Mouse (Mus musculus): Measurements from ENCODE around the gene Olfr761. TPM values are rescaled to one million over a fixed set of nuclear protein-coding genes. Genes with fewer than 3 reads are reported as not detected.
"Not testable (repeated sequence)": the region's sequence is repeated elsewhere in the genome, so short reads cannot be mapped to it uniquely, and the experiment has no call there.

Gene Olfr761
- polyA plus RNA-seq (2014; fragmentation: Nextera tagmentation; extraction: Ambion mirVana), result not detected in 2 replicates

DNA sequence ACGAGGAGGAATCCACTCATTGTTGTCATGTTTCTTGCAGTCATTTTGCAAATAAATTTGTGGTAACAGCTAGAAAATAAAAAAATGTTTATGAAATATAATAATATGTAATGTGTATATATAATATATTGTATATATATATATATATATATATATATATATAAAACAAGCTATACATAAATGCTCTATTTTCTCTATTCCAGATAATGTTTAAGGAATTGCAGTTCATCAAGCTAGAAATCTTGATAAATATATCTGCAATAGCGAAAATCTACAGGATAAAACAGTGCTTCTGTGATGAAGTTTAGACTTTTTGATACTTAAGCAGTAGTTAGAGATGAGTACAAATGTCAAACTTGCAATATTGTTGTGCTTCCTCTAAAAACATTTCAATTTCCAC is at the start of gene Olfr761:
Olfr761 (minus strand) TSS at position 101 of the 400 bp plus-strand sequence.
- no peaks in the 10 kb centered on the region for H3K27me3 ChIP-seq (ENCODE audit: control insufficient read depth, insufficient read depth, low read length)
- no peak within 1 kb of the TSS for H3K4me3 ChIP-seq (ENCODE audit: low read depth, low read length)
- no peaks in the 10 kb centered on the region for H3K4me1 ChIP-seq (ENCODE audit: control insufficient read depth, insufficient read depth, low read length)
- H3K4me2 ChIP-seq, result no peak within 1 kb of the TSS
- no peaks in the 10 kb centered on the region for H3K9me3 ChIP-seq (replicated peaks; ENCODE audit: control insufficient read depth, low read length)
- no peak for ATAC-seq (replicated peaks; ENCODE audit: insufficient number of reproducible peaks, low FRiP score, low TSS enrichment)
- no peak within 1 kb of the TSS for H3K27ac ChIP-seq (ENCODE audit: low read depth, low read length)
- H3K9ac ChIP-seq (ENCODE audit: low read depth, low read length), result no peak within 1 kb of the TSS
- no peaks in the 10 kb centered on the region for H3K36me3 ChIP-seq (ENCODE audit: control insufficient read depth, insufficient read depth, low read length)
- 58% methylated on average over 2 of the region's 2 CpGs for WGBS (ENCODE audit: insufficient replicate concordance)

GRCm38 (mm10) chr17:37995635-37996307 is 42.9 kb upstream of the Olfr761 start:
- 54% methylated on average over 10 of the region's 10 CpGs for WGBS (ENCODE audit: insufficient replicate concordance)
- Histone ChIP-seq H3K4me3 (ENCODE audit: low read depth, low read length) (peak overlapping the region; percentile 15), H3K4me1 (ENCODE audit: control insufficient read depth, insufficient read depth, low read length) (no peaks in the 10 kb centered on the region), H3K4me2 (no peak overlapping the region), H3K27ac (ENCODE audit: low read depth, low read length) (no peak overlapping the region), H3K27me3 (ENCODE audit: control insufficient read depth, insufficient read depth, low read length) (no peaks in the 10 kb centered on the region), H3K36me3 (ENCODE audit: control insufficient read depth, insufficient read depth, low read length) (no peaks in the 10 kb centered on the region), H3K9ac (ENCODE audit: low read depth, low read length) (no peak overlapping the region), H3K9me3 (replicated peaks; ENCODE audit: control insufficient read depth, low read length) (no peaks in the 10 kb centered on the region)
- peak; percentile 80 for ATAC-seq (replicated peaks; ENCODE audit: insufficient number of reproducible peaks, low FRiP score, low TSS enrichment)

DNA sequence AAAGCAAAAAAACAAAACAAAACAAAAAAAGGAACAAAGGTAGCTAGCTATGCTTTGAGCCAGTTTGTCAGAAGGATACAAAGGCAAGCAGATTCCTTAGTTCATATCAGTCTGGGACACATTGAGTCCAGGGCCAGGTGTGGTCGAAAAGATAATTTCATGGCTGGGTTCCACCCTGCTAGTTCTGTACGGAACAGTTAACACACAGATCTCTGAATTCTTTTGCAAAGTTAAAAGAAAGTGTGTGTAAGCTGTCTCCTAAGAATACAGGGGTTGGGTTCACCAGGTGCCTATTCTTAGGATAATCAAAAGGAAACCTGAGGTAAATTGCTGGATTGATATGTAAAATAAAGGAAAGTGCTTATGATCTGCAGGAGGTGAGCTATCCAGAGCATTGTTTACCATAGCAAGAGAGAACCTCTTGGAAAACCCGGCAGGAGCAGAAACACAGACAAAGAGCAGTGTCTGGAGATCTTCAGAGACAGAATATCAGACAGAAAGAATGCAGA is 37.6 kb upstream of the Olfr761 start:
- Histone ChIP-seq H3K4me3 (ENCODE audit: low read depth, low read length) (no peak overlapping the region), H3K27ac (ENCODE audit: low read depth, low read length) (peak overlapping the region; percentile 66; the same call in 1 of the 2 replicates), H3K9ac (ENCODE audit: low read depth, low read length) (no peak overlapping the region), H3K4me2 (no peak overlapping the region), H3K9me3 (replicated peaks; ENCODE audit: control insufficient read depth, low read length) (no peaks in the 10 kb centered on the region), H3K27me3 (ENCODE audit: control insufficient read depth, insufficient read depth, low read length) (no peaks in the 10 kb centered on the region), H3K4me1 (ENCODE audit: control insufficient read depth, insufficient read depth, low read length) (no peaks in the 10 kb centered on the region), H3K36me3 (ENCODE audit: control insufficient read depth, insufficient read depth, low read length) (no peaks in the 10 kb centered on the region)
- 33% methylated on average over 3 of the region's 3 CpGs for WGBS (ENCODE audit: insufficient replicate concordance)
- ATAC-seq (replicated peaks; ENCODE audit: insufficient number of reproducible peaks, low FRiP score, low TSS enrichment), result peak; percentile 91

DNA sequence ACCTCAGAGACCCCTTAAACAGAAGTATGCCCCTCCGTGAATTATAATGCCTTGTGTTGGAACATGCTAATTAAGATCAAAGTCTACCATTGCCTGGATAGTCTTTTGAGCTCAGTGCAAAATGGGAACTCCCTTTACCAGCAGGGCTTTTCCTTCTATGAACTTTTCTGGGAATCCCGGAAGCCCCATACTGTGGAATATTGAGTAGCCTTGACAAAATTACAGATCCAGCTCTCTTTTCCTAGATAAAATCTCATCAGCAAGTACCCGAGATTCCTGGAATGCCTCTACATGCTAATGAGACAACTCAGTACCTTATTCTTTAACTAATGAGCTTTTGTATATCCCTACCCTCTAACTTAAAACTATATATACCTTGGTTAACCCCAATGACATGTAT is 20.7 kb upstream of the Olfr761 start:
- no peak for ATAC-seq (replicated peaks; ENCODE audit: insufficient number of reproducible peaks, low FRiP score, low TSS enrichment)
- H3K27ac ChIP-seq (ENCODE audit: low read depth, low read length), result no peak overlapping the region
- no peaks in the 10 kb centered on the region for H3K27me3 ChIP-seq (ENCODE audit: control insufficient read depth, insufficient read depth, low read length)
- 82% methylated on average over 3 of the region's 3 CpGs for WGBS (ENCODE audit: insufficient replicate concordance)
- no peaks in the 10 kb centered on the region for H3K36me3 ChIP-seq (ENCODE audit: control insufficient read depth, insufficient read depth, low read length)
- no peak overlapping the region for H3K4me2 ChIP-seq
- H3K4me3 ChIP-seq (ENCODE audit: low read depth, low read length), result no peak overlapping the region
- no peaks in the 10 kb centered on the region for H3K4me1 ChIP-seq (ENCODE audit: control insufficient read depth, insufficient read depth, low read length)
- no peak overlapping the region for H3K9ac ChIP-seq (ENCODE audit: low read depth, low read length)
- H3K9me3 ChIP-seq (replicated peaks; ENCODE audit: control insufficient read depth, low read length), result no peaks in the 10 kb centered on the region

DNA sequence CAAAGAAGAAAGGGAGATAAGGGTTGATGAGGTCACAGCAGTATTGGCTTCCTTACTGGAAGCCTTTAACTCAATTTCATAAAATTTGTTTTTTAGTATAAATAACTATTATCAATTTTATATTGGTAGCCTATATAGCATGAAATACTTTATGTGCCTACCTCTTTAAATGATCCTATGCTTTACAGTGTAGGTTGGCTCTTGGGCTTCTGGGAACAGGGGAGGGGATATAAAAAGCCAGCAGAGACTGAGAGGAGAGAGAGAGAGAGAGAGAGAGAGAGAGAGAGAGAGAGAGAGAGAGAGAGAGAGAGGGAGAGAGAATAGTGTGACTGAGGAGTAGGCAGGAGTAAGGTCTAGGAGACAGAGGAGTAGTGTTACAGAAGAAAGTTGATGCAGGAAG is 32.6 kb downstream of the Olfr761 start, which contains the start of gene Olfr128:
Olfr128 (plus strand) TSS at position 301 of the 400 bp plus-strand sequence.
- H3K4me3 ChIP-seq (ENCODE audit: low read depth, low read length), result no peak within 1 kb of the TSS
- no peak within 1 kb of the TSS for H3K9ac ChIP-seq (ENCODE audit: low read depth, low read length)
- no peak within 1 kb of the TSS for H3K4me2 ChIP-seq
- H3K36me3 ChIP-seq (ENCODE audit: control insufficient read depth, insufficient read depth, low read length), result no peaks in the 10 kb centered on the region
- H3K27me3 ChIP-seq (ENCODE audit: control insufficient read depth, insufficient read depth, low read length), result no peaks in the 10 kb centered on the region
- no peaks in the 10 kb centered on the region for H3K9me3 ChIP-seq (replicated peaks; ENCODE audit: control insufficient read depth, low read length)
- no peak for ATAC-seq (replicated peaks; ENCODE audit: insufficient number of reproducible peaks, low FRiP score, low TSS enrichment)
- H3K4me1 ChIP-seq (ENCODE audit: control insufficient read depth, insufficient read depth, low read length), result no peaks in the 10 kb centered on the region
- no peak within 1 kb of the TSS for H3K27ac ChIP-seq (ENCODE audit: low read depth, low read length)

DNA sequence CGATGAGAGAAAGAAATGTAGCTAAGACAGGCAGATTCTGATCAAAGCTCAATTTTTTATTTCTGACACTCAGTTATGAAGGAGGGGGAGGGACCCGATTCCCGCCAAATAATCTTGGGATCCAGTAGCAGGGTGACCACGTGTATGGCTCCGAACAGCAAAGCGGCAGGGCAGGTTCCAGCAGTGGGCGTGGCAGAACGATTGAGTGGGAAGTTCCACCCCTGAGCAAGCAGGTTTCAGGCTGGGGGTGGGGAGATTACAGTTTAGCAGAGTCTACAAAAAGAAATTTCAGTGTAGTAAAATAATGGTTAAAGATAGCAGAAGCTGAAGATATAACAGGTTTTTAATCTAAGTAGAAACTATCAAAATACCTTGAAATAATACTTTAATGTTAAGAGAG is 46.1 kb downstream of the Olfr761 start:
- H3K27me3 ChIP-seq (ENCODE audit: control insufficient read depth, insufficient read depth, low read length); H3K36me3 ChIP-seq (ENCODE audit: control insufficient read depth, insufficient read depth, low read length); H3K4me1 ChIP-seq (ENCODE audit: control insufficient read depth, insufficient read depth, low read length); H3K4me3 ChIP-seq (ENCODE audit: low read depth, low read length); H3K9me3 ChIP-seq (replicated peaks; ENCODE audit: control insufficient read depth, low read length); ATAC-seq (replicated peaks; ENCODE audit: insufficient number of reproducible peaks, low FRiP score, low TSS enrichment); H3K27ac ChIP-seq (ENCODE audit: low read depth, low read length); H3K4me2 ChIP-seq; H3K9ac ChIP-seq (ENCODE audit: low read depth, low read length): not testable (repeated sequence)
- WGBS (ENCODE audit: insufficient replicate concordance), result 64% methylated on average over 8 of the region's 8 CpGs

Other genes starting within 250 kb of the Olfr761 start
- gene Olfr120, start 231.3 kb downstream of the Olfr761 start, polyA plus RNA-seq (2014; fragmentation: Nextera tagmentation; extraction: Ambion mirVana), result not detected in 2 replicates
- gene Olfr121, start 204.2 kb downstream of the Olfr761 start, polyA plus RNA-seq (2014; fragmentation: Nextera tagmentation; extraction: Ambion mirVana), result not detected in 2 replicates
- gene Olfr122, start 184.5 kb downstream of the Olfr761 start, polyA plus RNA-seq (2014; fragmentation: Nextera tagmentation; extraction: Ambion mirVana), result not detected in 2 replicates
- not detected in 2 replicates for gene Olfr123, start 159.6 kb downstream of the Olfr761 start, polyA plus RNA-seq (2014; fragmentation: Nextera tagmentation; extraction: Ambion mirVana)
- not detected in 2 replicates for gene Olfr124, start 153.2 kb downstream of the Olfr761 start, polyA plus RNA-seq (2014; fragmentation: Nextera tagmentation; extraction: Ambion mirVana)
- gene Olfr125, start 120.1 kb downstream of the Olfr761 start, polyA plus RNA-seq (2014; fragmentation: Nextera tagmentation; extraction: Ambion mirVana), result not detected in 2 replicates
- gene Olfr126, start 105.6 kb downstream of the Olfr761 start, polyA plus RNA-seq (2014; fragmentation: Nextera tagmentation; extraction: Ambion mirVana), result not detected in 2 replicates
- not detected in 2 replicates for gene Olfr127, start 52.6 kb downstream of the Olfr761 start, polyA plus RNA-seq (2014; fragmentation: Nextera tagmentation; extraction: Ambion mirVana)
- not detected in 2 replicates for gene Olfr128, start 32.5 kb downstream of the Olfr761 start, polyA plus RNA-seq (2014; fragmentation: Nextera tagmentation; extraction: Ambion mirVana)
- gene Olfr129, start 107.0 kb upstream of the Olfr761 start, polyA plus RNA-seq (2014; fragmentation: Nextera tagmentation; extraction: Ambion mirVana), result not detected in 2 replicates
- not detected in 2 replicates for gene Olfr130, start 110.8 kb upstream of the Olfr761 start, polyA plus RNA-seq (2014; fragmentation: Nextera tagmentation; extraction: Ambion mirVana)
- gene Olfr131, start 135.6 kb upstream of the Olfr761 start, polyA plus RNA-seq (2014; fragmentation: Nextera tagmentation; extraction: Ambion mirVana), result not detected in 2 replicates
- gene Olfr132, start 181.4 kb upstream of the Olfr761 start, polyA plus RNA-seq (2014; fragmentation: Nextera tagmentation; extraction: Ambion mirVana), result not detected in 2 replicates
- gene Olfr133, start 192.2 kb upstream of the Olfr761 start, polyA plus RNA-seq (2014; fragmentation: Nextera tagmentation; extraction: Ambion mirVana), result not detected in 2 replicates
- not detected in 2 replicates for gene Olfr134, start 218.3 kb upstream of the Olfr761 start, polyA plus RNA-seq (2014; fragmentation: Nextera tagmentation; extraction: Ambion mirVana)